Mouse (Mus musculus): ENCODE data around the gene Gm42517. TPM values are rescaled to one million over a fixed set of nuclear protein-coding genes. Genes with fewer than 3 reads are reported as not detected.

Gm42517 gene
- polyA plus RNA-seq (2021; fragmentation: Nextera tagmentation) = 4.2 and 37.4 TPM in 2 replicates
- long read RNA-seq, experiment 1, transcript Gm42517-201 (1 exons, 1,850 nt) = major isoform, 7 of 7 reads
- long read RNA-seq, experiment 1, partial matches to known transcripts = 0 of 7 reads
- long read RNA-seq, experiment 1, other reads (novel, unspliced or antisense) = 0 of 7 reads
- long read RNA-seq, experiment 2, transcript Gm42517-201 (1 exons, 1,850 nt) = major isoform, 11 of 11 reads
- long read RNA-seq, experiment 2, partial matches to known transcripts = 0 of 11 reads
- long read RNA-seq, experiment 2, other reads (novel, unspliced or antisense) = 0 of 11 reads

GRCm38 (mm10) chr5:108367871-108368332, at the start of gene Gm42517:
Gene Gm42517, minus strand, starts transcription at chr5:108367922.

GRCm38 (mm10) chr5:108388201-108388600, 20.5 kb upstream of the Gm42517 start, which contains the start of gene Pde6b:
Gene Pde6b, plus strand, starts transcription at chr5:108388391.

Other genes starting within 250 kb of the Gm42517 start
- 34.2 and 50.6 TPM in 2 replicates for gene Tmed5, start 235.3 kb downstream of the Gm42517 start, polyA plus RNA-seq (2021; fragmentation: Nextera tagmentation)
- 0.80 and 1.0 TPM in 2 replicates for gene Ccdc18, start 235.0 kb downstream of the Gm42517 start, polyA plus RNA-seq (2021; fragmentation: Nextera tagmentation)
- gene Dr1, start 99.0 kb downstream of the Gm42517 start, polyA plus RNA-seq (2021; fragmentation: Nextera tagmentation) = 15.8 and 17.7 TPM in 2 replicates
- gene Pigg, start 55.3 kb downstream of the Gm42517 start, polyA plus RNA-seq (2021; fragmentation: Nextera tagmentation) = 4.4 and 5.0 TPM in 2 replicates
- 0.04 TPM in 1 of 2 replicates, not detected in the other for gene Pde6b, start 20.5 kb upstream of the Gm42517 start, polyA plus RNA-seq (2021; fragmentation: Nextera tagmentation)
- gene Atp5k, start 66.5 kb upstream of the Gm42517 start, polyA plus RNA-seq (2021; fragmentation: Nextera tagmentation) = 1,757 and 2,023 TPM in 2 replicates
- gene Mfsd7a, start 81.0 kb upstream of the Gm42517 start, polyA plus RNA-seq (2021; fragmentation: Nextera tagmentation) = 0.15 and 0.31 TPM in 2 replicates
- 4.8 and 14.2 TPM in 2 replicates for gene Pcgf3, start 93.3 kb upstream of the Gm42517 start, polyA plus RNA-seq (2021; fragmentation: Nextera tagmentation)
- 245 and 495 TPM in 2 replicates for gene Cplx1, start 182.1 kb upstream of the Gm42517 start, polyA plus RNA-seq (2021; fragmentation: Nextera tagmentation)